Mouse (Mus musculus) adrenal gland, postnatal 4 days (tissue): Measurements from ENCODE around the gene Batf3. TPM values are rescaled to one million over a fixed set of nuclear protein-coding genes. Genes with fewer than 3 reads are reported as not detected.
"Not testable (repeated sequence)": the region's sequence is repeated elsewhere in the genome, so short reads cannot be mapped to it uniquely, and the experiment has no call there.

Experiments
- DNase-seq, 2 experiments: peaks; one replicate each; pipeline ENCODE4 v3.0.0; 2021 to 2022; ENCODE audit warnings: low spot score in 2 of 2, mixed read lengths in 2 of 2
- total RNA-seq, 2 experiments: library from RNA; stranded (reverse); gene quantifications; 2 replicates each; pipeline ENCODE4 v1.2.3; 2021

Gene Batf3
- total RNA-seq, 2 experiments from 2014 or later, result 3.3 to 3.4 TPM

GRCm38 (mm10) chr1:191131692-191132091 lies 34.0 kb downstream of the Batf3 start:
- DNase-seq, result no peak

- no peak for DNase-seq
These were observed 34.6 kb downstream of the Batf3 start for GRCm38 (mm10) chr1:191132240-191132639.

- DNase-seq, result no peak
These were observed 35.3 kb downstream of the Batf3 start for GRCm38 (mm10) chr1:191132934-191133333.

- DNase-seq, result no peak
These were observed 37.8 kb downstream of the Batf3 start for GRCm38 (mm10) chr1:191135406-191135805.

GRCm38 (mm10) chr1:191138436-191138835 lies 40.8 kb downstream of the Batf3 start:
- DNase-seq, result no peak

- DNase-seq, result no peak
These were observed 41.3 kb downstream of the Batf3 start for GRCm38 (mm10) chr1:191138874-191139495.

- no peak for DNase-seq
These were observed 43.3 kb downstream of the Batf3 start for GRCm38 (mm10) chr1:191140983-191141382.

GRCm38 (mm10) chr1:191149489-191149888 lies 51.8 kb downstream of the Batf3 start:
- DNase-seq, result not testable (repeated sequence)

GRCm38 (mm10) chr1:191150924-191151605 lies 53.4 kb downstream of the Batf3 start:
- DNase-seq, result no peak

GRCm38 (mm10) chr1:191153052-191153451 lies 55.4 kb downstream of the Batf3 start:
- DNase-seq, result no peak

- no peak for DNase-seq
These were observed 56.7 kb downstream of the Batf3 start for GRCm38 (mm10) chr1:191154314-191154713.

Other genes starting within 250 kb of the Batf3 start
- gene Rps6kc1, start 186.1 kb upstream of the Batf3 start, total RNA-seq, result 10 to 100 TPM; 28.0 to 30.7 TPM
- 10 to 100 TPM; 51.9 to 54.6 TPM for gene Angel2, start 172.7 kb upstream of the Batf3 start, total RNA-seq
- 1 to 10 TPM; 5.6 to 5.9 TPM for gene Vash2, start 118.6 kb upstream of the Batf3 start, total RNA-seq
- 10 to 100 TPM; 16.7 to 19.6 TPM for gene Flvcr1, start 71.7 kb upstream of the Batf3 start, total RNA-seq
- gene Spata45, start 61.2 kb upstream of the Batf3 start, total RNA-seq, result not detected
- gene Tatdn3, start 34.9 kb upstream of the Batf3 start, total RNA-seq, result 10 to 100 TPM; 30.6 to 32.2 TPM
- 1 to 10 TPM; 7.5 to 7.6 TPM for gene Nsl1, start 34.8 kb upstream of the Batf3 start, total RNA-seq
- gene Fam71a, start 67.0 kb downstream of the Batf3 start, total RNA-seq, result not detected
- 1 to 10 TPM; 1.8 to 2.3 TPM for gene Atf3, start 120.2 kb downstream of the Batf3 start, total RNA-seq
- gene Nenf, start 220.3 kb downstream of the Batf3 start, total RNA-seq, result 100 to 1,000 TPM; 127 to 129 TPM
- gene Tmem206, start 228.1 kb downstream of the Batf3 start, total RNA-seq, result 10 to 100 TPM in 1 of 2 experiments, 1 to 10 TPM in 1; 8.0 to 10.4 TPM